Mouse (Mus musculus): Measurements from ENCODE around the gene Nox3.

- no peak for TF ChIP-seq CTCF (IDR thresholded peaks at IDR 0.05; ENCODE audit: borderline replicate concordance, insufficient read depth, low read depth, low read length)
- no peak for TF ChIP-seq POLR2A (IDR thresholded peaks at IDR 0.05; ENCODE audit: borderline replicate concordance, insufficient read depth, low read length)
Observed at GRCm38 (mm10) chr17:3632501-3632900, 63.6 kb downstream of the Nox3 start.

All from cerebellum, adult 2 months (tissue).